Mouse (Mus musculus) embryonic facial prominence, embryonic 14.5 days (tissue): Measurements from ENCODE around the gene 6430548M08Rik. TPM values are rescaled to one million over a fixed set of nuclear protein-coding genes. Genes with fewer than 3 reads are reported as not detected.
A peak's percentile ranks its signal among the peaks of the same experiment; 100 is the strongest.

Experiments
- ATAC-seq: fragments of 200-750 bp; cut with Nextera tagmentation; 2 replicates; pipeline ENCODE4 v1.8.0; 2017; ENCODE audit warnings: low read depth, moderate number of reproducible peaks, moderate TSS enrichment
- DNase-seq: peaks from one replicate; pipeline ENCODE4 v3.0.0-alpha.2; 2015; ENCODE audit warnings: low spot score
- H3K27ac ChIP-seq: fragments of 300-500 bp; sonication (generic); replicated peaks from 2 replicates; pipeline ENCODE4 v1.5.1; 2014; ENCODE audit warnings: low read depth, mild to moderate bottlenecking, low read length, moderate library complexity
- H3K27me3 ChIP-seq: fragments of 300-500 bp; sonication (generic); replicated peaks from 2 replicates; pipeline ENCODE4 v1.6.1; 2014; ENCODE audit warnings: low read length; ENCODE audit not compliant: control insufficient read depth, insufficient read depth
- H3K36me3 ChIP-seq: fragments of 300-500 bp; sonication (generic); 2 replicates; pipeline ENCODE4 v1.6.1; 2014; ENCODE audit warnings: low read length, mixed read lengths; ENCODE audit not compliant: control insufficient read depth, insufficient read depth
- H3K4me1 ChIP-seq: fragments of 300-500 bp; sonication (generic); 2 replicates; pipeline ENCODE4 v1.6.1; 2014; ENCODE audit warnings: antibody characterized with exemption, low read length; ENCODE audit not compliant: control insufficient read depth, insufficient read depth
- H3K4me2 ChIP-seq: fragments of 300-500 bp; sonication (generic); 2 replicates; pipeline ENCODE4 v1.6.1; 2014; ENCODE audit warnings: low read depth, mild to moderate bottlenecking, low read length, moderate library complexity, mixed read lengths
- H3K4me3 ChIP-seq: fragments of 300-500 bp; sonication (generic); 2 replicates; pipeline ENCODE4 v1.5.1; 2014; ENCODE audit warnings: low read depth, mild to moderate bottlenecking, low read length
- H3K9ac ChIP-seq: fragments of 300-500 bp; sonication (generic); 2 replicates; pipeline ENCODE4 v1.6.1; 2014; ENCODE audit warnings: low read depth, mild to moderate bottlenecking, low read length, moderate library complexity, mixed read lengths
- H3K9me3 ChIP-seq: fragments of 300-500 bp; sonication (generic); 2 replicates; pipeline ENCODE4 v1.6.1; 2016; ENCODE audit warnings: low read length; ENCODE audit not compliant: control insufficient read depth
- WGBS: fragments of 180-500 bp; shearing (Covaris S2); extraction: QIAGEN DNeasy Blood & Tissue Kit; methylation state at CpG from one replicate; pipeline ENCODE4 v1.1.7; 2014; 5-methylcytosine and 5-hydroxymethylcytosine counted together
- polyA plus RNA-seq: library from polyadenylated mRNA; unstranded; fragments of >200 nt; fragmentation: Nextera tagmentation; extraction: Ambion mirVana; gene quantifications from 2 replicates; pipeline ENCODE4 v1.2.1, GENCODE M21; 2014

Gene 6430548M08Rik
- polyA plus RNA-seq, 1 experiment from 2014 or later, result 8.5 TPM

- peaks cover 25% of the 10 kb centered on the region for H3K4me1 ChIP-seq
- H3K27me3 ChIP-seq, result no peaks in the 10 kb centered on the region
- ATAC-seq, result peak; percentile 64
- peak overlapping the region; percentile 78; the same call in 1 of the 2 replicates for H3K27ac ChIP-seq
- no peak overlapping the region for H3K4me2 ChIP-seq
- 22% methylated on average over 8 of the region's 9 CpGs for WGBS
- H3K9me3 ChIP-seq, result no peaks in the 10 kb centered on the region
- no peak overlapping the region for H3K4me3 ChIP-seq
- H3K36me3 ChIP-seq, result no peaks in the 10 kb centered on the region
- peak; percentile 83 for DNase-seq
- no peak overlapping the region for H3K9ac ChIP-seq
Measured at GRCm38 (mm10) chr8:120184366-120184765, 70.4 kb downstream of the 6430548M08Rik start.

DNA sequence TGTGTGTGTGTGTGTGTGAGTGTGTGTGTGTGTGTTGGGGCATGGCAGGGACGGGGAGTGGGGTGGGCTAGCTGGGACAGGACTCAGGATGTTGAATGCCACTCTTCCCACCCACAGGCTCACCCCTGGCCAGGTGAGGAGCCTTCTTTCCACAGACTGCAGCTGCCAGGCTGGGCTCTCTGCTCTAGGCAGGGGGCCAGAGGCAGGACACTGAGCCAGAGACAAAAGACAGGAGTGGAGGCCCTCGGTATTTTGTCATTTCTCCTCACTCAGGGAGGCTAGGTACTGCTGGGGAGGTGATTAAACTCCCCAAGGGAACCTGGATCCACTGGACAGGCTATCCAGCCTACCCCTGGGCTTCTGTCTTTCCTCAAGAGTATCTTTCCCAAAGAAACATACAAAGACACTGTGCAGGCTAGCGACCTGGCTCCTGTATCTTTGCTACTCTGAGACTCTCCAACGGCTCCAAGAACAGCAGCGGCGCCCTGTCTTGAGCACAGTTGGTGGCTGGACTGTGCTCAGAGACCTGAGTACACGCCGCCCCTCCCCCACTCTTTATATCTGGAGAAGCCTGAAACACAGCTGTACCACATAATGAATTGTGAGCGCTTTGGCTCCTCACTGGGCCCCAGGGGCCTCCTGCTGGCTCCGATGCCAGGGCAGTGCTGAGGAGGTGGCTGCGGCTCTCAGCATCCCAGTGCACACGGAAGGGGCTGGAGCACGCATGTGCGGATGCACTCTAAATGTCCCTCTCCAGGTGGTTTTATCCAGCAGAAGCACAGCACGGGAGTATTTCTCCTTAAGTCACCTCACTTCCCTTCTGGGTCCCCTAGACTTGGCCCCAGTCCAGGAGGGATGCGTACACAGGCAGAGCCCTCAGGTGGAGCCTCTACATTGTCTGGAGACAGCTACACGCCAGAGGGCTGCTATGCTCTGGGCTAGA is 71.2 kb downstream of the 6430548M08Rik start:
- peak; percentile 80 for ATAC-seq
- Histone ChIP-seq H3K4me2 (peak overlapping the region; percentile 28), H3K9me3 (no peaks in the 10 kb centered on the region), H3K4me3 (no peak overlapping the region), H3K27me3 (no peaks in the 10 kb centered on the region), H3K36me3 (no peaks in the 10 kb centered on the region), H3K9ac (peak overlapping the region; percentile 43; the same call in 1 of the 2 replicates), H3K27ac (peak overlapping the region; percentile 78), H3K4me1 (peaks cover 26% of the 10 kb centered on the region)
- DNase-seq, result peak; percentile 89
- 13% methylated on average over 17 of the region's 17 CpGs for WGBS

DNA sequence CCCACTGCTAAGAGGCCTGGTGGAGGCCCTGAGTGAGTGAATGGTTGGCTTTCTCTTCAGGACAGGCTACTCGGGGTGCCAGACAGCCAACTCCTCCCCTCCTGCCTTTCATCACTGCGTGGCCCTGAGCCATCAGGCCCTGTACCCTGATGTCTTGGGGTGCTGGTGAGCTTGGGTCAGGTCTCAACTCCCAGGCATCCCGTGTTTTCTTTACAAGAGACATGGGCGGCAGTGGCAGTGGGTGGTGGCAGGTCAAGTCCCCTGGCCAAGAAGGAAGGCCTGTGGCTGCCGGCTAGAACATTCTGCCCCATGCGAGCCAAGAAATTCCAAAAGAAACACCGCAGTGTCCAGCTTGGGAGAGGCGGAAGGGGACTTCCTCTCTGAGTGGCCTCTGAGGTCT is 72.5 kb downstream of the 6430548M08Rik start:
- no peak overlapping the region for H3K9ac ChIP-seq
- H3K4me1 ChIP-seq, result peaks cover 33% of the 10 kb centered on the region
- 56% methylated on average over 8 of the region's 8 CpGs for WGBS
- H3K4me2 ChIP-seq, result no peak overlapping the region
- H3K36me3 ChIP-seq, result no peaks in the 10 kb centered on the region
- no peak overlapping the region for H3K4me3 ChIP-seq
- DNase-seq (no peak), ATAC-seq (no peak)
- H3K9me3 ChIP-seq, result no peaks in the 10 kb centered on the region
- no peaks in the 10 kb centered on the region for H3K27me3 ChIP-seq
- no peak overlapping the region for H3K27ac ChIP-seq

GRCm38 (mm10) chr8:120188510-120188909 is 74.6 kb downstream of the 6430548M08Rik start:
- ATAC-seq, result no peak
- Histone ChIP-seq H3K9me3 (no peaks in the 10 kb centered on the region), H3K4me3 (no peak overlapping the region), H3K4me2 (no peak overlapping the region), H3K4me1 (peaks cover 38% of the 10 kb centered on the region), H3K27ac (no peak overlapping the region), H3K36me3 (no peaks in the 10 kb centered on the region), H3K27me3 (no peaks in the 10 kb centered on the region), H3K9ac (no peak overlapping the region)
- 86% methylated on average over 6 of the region's 6 CpGs for WGBS
- no peak for DNase-seq

DNA sequence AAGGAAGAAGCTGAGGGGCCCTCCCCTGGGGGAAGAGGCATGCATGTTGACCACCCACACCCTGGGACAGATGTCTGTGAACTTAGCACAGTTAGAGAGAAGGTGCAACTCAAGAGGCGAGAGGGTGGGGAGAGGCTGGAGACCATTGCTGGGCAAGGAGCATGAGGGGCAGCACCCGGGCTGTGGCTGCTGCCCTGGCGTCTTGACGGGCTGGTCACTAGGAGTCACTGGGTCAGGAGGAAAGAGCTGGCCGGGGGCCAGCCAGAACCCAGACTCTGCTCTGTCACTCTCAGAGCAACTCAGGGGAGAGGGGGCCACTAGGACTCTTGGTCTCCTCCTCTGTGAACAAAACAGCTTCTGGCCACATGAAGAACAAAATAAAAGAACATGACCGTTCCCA is 75.5 kb downstream of the 6430548M08Rik start:
- Histone ChIP-seq H3K27me3 (no peaks in the 10 kb centered on the region), H3K36me3 (no peaks in the 10 kb centered on the region), H3K4me1 (peaks cover 35% of the 10 kb centered on the region), H3K27ac (no peak overlapping the region), H3K9ac (no peak overlapping the region), H3K4me2 (no peak overlapping the region), H3K9me3 (no peaks in the 10 kb centered on the region), H3K4me3 (no peak overlapping the region)
- 83% methylated on average over 6 of the region's 6 CpGs for WGBS
- no peak for ATAC-seq
- DNase-seq, result no peak

DNA sequence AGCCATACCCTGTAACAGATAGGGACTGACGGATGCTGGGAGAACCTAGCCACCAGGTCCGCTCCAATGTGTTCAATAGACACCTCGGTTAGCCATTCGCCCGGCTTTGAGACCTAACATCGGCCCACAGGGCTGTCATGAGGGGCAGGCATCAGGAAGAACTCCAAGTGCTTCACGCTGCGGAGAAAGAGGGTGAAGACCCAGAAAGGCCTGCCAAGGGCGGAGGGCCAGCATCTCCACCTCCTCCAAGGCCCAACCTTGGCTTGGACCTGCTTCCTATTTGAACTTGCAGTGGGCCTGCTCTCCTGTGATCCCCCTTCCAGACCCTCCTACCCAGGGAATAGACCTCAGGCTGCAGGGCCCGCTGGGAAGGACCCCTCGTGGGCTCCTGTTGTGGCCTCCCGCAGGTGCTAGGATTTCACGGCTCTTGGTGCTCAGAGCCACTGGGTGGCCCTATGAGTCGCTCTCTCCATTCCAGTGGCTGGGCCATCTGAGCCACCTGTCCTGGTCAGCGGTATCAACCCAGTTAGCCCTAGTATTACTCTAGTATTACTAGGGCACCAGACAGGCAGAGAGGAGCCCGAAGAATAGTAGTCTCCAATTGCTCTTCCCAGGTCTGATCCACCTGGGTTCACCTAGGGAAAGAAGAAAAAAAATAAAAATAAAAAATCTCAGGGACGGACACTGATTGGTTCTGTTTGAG is 76.3 kb downstream of the 6430548M08Rik start:
- ATAC-seq (no peak), DNase-seq (no peak)
- H3K4me1 ChIP-seq, result peaks cover 27% of the 10 kb centered on the region
- no peak overlapping the region for H3K9ac ChIP-seq
- no peaks in the 10 kb centered on the region for H3K9me3 ChIP-seq
- H3K27ac ChIP-seq, result no peak overlapping the region
- H3K27me3 ChIP-seq, result no peaks in the 10 kb centered on the region
- WGBS, result 82% methylated on average over 17 of the region's 17 CpGs
- no peak overlapping the region for H3K4me2 ChIP-seq
- no peak overlapping the region for H3K4me3 ChIP-seq
- no peaks in the 10 kb centered on the region for H3K36me3 ChIP-seq

DNA sequence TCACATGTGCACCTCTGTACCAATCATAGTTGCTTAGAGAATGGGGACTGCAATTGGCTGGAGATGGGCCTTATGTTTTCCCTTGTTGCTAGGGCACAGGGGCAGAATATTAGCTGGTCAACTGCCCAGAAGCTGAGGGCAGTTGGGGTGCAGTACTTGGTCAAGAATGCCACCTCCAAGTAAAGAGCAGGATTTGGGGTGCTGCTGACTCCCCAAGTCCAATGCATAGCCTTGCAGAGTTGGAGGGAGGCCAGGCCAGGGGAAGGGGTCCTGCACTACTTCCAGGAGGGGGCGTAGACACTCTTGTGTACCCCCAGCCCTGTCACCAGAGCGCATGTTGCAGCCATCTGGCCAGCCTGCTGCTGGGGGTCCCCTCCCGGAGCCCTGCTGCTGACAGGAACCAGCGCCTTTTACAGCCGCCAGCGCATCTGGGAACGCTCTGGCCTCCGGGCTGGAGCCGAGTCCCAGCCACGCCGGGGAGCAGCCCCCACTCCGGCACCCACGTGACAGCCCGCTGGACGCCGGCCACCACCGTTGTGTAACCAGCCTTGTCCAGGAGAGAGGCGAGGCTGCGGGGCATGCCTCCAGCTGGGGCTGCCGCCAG is 77.0 kb downstream of the 6430548M08Rik start:
- ATAC-seq (peak; percentile 91), DNase-seq (peak; percentile 90)
- Histone ChIP-seq H3K4me3 (peak overlapping the region; percentile 16), H3K27me3 (no peaks in the 10 kb centered on the region), H3K27ac (peak overlapping the region; percentile 78), H3K36me3 (no peaks in the 10 kb centered on the region), H3K9ac (peak overlapping the region; percentile 17), H3K9me3 (no peaks in the 10 kb centered on the region), H3K4me2 (peak overlapping the region; percentile 49), H3K4me1 (peaks cover 20% of the 10 kb centered on the region)
- WGBS, result 34% methylated on average over 4 of the region's 20 CpGs

DNA sequence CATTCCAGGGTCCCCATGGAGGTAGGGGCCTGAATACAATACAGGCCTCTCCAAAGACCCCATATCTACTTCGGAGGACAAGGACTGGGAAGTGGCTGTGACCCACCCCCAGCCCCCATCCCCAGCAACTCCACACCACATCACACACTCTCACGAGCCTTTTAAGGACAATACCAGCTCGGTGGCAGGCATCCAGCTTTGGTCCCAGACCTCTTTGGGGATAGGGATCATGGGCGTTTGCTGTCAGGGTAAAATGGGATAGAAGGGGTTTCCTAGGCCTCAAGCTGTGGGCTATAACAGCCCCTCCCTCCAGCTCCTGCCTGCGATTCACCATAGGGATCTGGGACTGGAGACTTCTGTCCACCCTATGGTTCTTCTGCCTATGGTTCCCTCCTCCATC is 77.7 kb downstream of the 6430548M08Rik start:
- ATAC-seq, result no peak
- WGBS, result 54% methylated on average over 5 of the region's 5 CpGs
- DNase-seq, result no peak
- H3K27me3 ChIP-seq, result no peaks in the 10 kb centered on the region
- peak overlapping the region; percentile 17 for H3K9ac ChIP-seq
- peak overlapping the region; percentile 78 for H3K27ac ChIP-seq
- H3K36me3 ChIP-seq, result no peaks in the 10 kb centered on the region
- H3K4me2 ChIP-seq, result no peak overlapping the region
- no peak overlapping the region for H3K4me3 ChIP-seq
- H3K9me3 ChIP-seq, result no peaks in the 10 kb centered on the region
- H3K4me1 ChIP-seq, result peaks cover 13% of the 10 kb centered on the region
